Mouse (Mus musculus) heart, adult 18-20 months (tissue): ENCODE measurements around the gene Tssk1. TPM values are rescaled to one million over a fixed set of nuclear protein-coding genes. Genes with fewer than 3 reads are reported as not detected.

Experiments
- DNase-seq, 2 experiments: peaks; one replicate each; pipeline ENCODE4 v3.0.0; 2021 to 2022; ENCODE audit warnings: mixed read lengths in 1 of 2
- total RNA-seq, 2 experiments: library from RNA; stranded (reverse); gene quantifications; 2 replicates each; pipeline ENCODE4 v1.2.3; 2021

Gene Tssk1
- total RNA-seq, 2 experiments from 2014 or later = 0.12 to 0.33 TPM

DNA sequence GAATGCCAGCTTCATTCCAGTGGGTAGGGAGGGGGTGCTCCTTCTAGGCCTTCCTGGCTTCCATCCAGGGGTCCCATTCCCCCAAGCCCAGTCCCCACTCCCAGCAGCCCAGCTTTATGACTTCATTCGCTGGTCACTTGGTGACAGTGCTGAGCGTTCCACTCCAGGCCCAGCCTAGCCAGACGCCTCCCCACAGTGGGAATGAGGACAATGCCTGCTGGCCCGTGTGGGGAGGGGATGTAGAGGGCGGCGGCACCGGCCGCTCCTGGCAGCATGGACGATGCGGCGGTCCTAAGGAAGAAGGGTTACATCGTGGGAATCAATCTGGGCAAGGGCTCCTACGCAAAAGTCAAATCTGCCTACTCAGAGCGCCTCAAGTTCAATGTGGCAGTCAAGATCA, 4.4 kb downstream of the Tssk1 start, which contains the start of the genes Dgcr2 and Tssk2:
Gene Dgcr2 (minus strand): TSS at position 101 of the 400 bp plus-strand sequence.
Gene Tssk2 (plus strand): TSS at position 176 of the 400 bp plus-strand sequence.
- no peak for DNase-seq

DNA sequence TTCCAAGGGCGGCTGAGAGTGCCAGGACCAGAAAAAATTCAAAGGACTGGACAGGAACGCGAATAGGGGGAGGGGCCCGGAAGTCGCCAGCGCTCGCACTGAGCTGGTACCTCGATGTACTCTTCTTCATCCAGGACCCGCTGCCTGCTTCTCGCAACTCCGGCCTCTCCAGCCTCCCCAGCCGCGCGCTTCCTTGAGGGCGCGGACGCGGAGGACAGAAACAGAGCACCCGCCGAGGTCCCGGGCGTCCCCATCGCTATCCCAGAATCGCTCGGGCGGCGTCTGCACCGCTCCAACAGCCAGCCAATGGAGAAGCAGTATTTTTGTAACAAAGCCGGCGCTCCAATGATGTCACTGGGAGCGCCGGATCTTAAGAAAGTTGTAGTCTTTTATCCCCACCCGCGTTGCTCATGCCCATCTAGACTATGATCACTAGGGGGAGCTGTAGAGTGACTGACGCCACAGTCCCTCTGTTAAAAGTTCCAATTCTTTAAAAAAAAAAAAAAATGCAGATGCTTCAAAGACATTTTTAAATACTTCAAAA, 17.1 kb downstream of the Tssk1 start, which contains the start of gene Ess2:
Gene Ess2 (minus strand): TSS at position 297 of the 544 bp plus-strand sequence.
- DNase-seq = peak; percentile 93 to 96

DNA sequence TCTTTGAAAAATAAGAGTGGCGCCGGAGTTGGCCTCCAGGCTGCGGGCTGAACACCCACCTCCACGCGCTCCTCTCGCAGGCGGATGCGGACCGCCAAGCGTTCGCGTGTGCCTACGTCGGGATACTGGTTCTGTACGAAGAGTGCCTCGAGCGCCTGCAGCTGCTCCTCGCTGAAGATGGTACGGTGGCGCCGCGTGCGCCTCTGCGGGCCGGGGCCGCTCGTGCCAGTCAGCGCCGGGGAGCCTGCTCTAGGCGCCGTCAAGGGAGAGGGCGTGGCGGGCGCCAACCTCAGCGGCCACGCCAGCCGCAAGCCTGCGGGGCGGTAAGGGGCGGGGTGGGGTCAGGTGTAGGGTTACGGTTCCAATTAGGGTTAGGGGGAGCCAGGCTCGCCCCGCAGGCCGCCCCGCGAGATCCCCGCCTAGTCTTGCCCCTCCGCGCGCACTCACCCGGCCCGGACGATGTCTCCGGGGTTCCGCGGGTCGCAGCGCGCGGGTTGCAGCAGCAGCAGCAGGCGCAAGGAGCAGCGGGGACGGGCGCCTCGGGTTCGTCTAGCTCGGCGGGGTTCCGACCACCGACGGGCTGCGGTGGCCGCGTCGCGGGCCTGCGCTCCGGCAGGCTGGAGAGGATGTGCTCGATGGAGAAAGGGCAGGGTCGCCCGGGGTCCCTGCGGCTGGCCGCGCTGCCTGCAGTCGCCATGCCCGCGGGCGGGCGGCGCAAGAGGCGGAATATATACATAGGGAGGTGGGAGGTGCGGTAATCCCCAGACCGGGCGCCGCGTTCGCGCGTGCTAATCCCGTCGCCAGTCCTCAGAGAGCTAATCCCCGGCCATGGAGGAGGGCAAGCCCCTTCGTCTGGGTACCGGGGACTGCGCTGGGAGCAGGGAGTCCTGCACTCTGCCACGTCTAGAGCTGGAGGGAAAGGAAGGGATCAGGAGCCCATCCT, 20.6 kb downstream of the Tssk1 start, which contains the start of gene Gsc2:
Gene Gsc2 (minus strand): TSS at position 753 of the 943 bp plus-strand sequence.
- DNase-seq = no peak

DNA sequence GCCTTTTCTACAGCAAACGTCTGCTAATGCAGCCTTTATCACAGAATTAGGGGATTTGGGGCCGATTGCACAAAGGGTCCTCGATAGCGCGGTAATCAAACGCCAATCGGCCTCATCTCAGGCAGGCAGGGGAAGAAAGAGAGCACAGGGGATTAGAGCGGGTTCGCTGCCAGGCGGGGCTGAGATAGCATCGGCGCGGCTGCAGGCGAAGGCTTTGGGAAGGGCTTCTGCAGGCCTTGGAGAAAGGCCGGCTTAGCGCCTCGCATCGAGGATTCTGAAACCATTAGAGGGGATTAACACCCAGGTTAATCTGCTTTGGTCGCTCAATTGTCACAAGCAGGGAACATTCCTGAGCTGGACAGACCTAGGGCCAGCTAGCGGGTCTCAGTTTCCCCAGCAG, 26.6 kb downstream of the Tssk1 start:
- no peak for DNase-seq

DNA sequence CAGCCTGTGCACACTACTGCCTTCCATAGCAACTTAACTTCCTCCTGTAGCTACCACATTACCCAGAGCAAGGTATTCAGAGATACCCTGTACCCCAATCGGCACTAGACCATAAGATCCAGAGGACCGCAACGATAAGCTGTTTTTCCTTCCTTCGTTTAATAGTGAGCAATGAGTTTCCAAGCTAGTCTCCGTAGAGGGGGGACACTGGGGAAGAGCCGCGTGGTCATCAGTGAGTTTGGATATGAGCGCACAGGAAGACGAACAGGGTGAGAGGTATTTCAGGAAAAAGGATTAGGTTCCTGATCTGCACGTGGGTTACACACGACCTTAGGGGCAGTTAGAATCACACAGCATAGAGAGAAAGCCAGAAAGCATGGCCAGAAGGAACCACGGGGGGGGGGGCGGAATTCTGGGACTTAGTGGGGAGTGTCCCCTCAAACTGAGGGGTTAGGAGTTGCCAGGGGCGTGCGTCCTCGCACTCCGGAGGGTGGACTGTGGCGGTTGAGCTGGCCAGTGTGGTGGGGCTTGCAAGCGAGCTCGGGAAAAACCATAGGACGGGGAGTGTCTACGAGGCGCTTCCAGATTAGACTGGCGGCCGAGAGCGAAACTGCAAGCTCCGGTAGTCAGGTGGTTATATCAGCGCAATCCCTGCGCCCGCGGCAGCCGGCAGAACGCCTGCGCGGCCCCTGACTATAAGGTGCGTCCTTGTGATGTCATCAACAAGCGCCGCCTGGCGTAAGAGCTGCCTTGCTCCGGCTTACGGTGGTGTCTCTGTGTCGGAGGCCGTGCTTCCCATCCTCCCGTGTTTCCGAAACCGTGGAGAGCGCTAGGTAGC, 27.5 kb downstream of the Tssk1 start:
- DNase-seq = peak; percentile 96

DNA sequence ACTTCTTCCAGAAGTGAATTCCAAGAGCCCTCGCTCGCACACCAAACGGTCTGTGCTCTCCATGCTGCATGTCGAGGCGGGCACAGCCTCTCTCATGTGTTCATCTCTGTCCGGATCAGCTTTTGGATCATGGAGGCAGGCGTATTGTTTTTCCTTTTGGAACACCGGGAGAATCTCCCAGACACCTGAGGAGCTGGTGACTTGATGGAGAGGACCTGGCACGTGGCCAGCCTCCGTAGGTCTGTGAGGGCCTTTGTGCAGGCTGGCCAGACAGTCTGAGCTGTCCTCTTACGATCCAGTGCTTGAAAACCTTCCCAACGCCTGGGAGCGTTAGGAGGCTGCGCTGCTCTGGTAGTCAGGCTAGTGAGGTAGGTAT, 28.1 kb downstream of the Tssk1 start:
- no peak for DNase-seq

DNA sequence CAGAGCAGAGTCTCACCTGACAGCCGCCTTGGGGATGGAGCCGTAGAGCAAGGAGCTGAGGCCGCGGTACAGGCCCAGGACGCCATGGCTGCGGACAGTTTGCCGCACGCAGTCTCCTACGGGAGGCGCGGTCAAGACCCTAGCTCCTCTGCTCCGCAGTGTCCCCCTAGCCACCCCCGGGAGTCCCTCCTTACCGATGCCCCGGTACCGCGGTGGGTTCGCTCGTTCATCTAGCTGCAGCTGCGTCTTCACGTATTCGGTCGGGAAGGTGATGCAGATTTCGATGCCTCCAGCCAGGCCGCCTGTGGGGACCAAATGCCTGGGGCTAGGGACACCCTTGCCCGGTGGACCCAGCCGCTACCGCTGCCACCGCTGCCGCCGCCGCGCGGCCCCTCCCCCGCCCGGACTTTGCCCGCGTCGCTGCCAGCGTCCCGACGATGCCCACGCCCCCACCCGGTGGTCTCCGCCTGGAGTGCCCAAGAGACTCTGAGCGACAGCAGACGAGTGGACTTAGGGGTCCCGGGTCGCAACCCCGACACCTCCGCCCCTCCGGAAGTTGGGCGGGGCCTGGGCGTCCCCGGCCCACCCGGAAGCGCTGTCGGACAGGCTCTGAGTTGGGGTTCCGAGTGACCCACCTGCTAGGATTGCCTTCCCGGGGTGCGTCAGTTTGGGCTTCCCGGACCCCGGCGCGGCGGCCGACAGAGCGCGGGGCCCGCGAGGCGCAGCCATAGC, 33.5 kb downstream of the Tssk1 start:
- DNase-seq = peak in 1 of 2 experiments; percentile 19

DNA sequence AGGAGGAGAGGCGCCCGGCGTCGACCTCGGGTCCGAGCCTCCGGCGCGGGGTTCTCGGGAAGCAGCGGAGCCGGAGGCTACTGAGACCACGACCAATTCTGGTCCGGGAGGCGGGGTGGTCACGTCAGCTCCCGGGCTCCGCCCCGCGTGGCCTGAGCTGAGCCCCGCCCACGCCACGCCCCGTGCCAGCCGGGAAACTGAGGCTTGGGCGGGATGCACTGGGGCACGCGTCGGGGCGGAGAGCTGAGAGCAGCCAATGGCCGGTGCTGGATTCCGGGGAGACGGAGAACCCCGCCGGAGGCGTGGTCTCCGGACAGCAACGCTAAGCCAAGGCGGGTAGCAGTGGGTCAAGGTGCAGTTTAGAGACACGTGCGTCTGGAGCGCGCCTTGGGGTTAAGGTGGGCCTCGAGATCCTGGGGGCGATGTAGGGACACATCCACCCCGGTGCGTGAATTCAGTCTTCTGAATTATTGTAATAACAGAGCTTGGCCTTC, 34.1 kb downstream of the Tssk1 start, which contains the start of gene Slc25a1:
Gene Slc25a1 (minus strand): TSS at position 133 of the 494 bp plus-strand sequence.
- DNase-seq = peak; percentile 78

DNA sequence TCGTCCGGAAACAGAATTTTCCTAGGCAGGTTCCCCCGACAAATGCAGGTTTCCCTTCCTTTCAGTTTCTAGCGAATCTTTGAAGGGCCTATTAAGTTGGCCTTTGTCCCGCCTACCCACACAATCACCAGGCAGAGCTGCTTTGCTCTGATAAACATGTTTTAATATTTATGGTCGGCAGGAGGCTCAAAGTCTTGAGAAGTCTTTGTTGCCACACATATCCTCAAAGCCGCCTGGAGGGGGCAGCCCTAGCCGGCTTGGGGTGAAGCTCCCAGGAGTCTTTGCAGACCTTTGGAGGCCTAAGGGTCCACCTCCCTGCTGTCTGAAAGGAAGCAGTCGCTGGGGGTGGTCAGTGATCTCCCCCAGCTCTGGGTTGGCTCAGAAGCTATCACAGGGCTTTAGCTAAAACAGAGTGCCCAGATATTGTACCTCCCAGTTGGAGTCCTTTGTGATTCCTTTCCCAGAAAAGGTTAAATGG, 34.6 kb downstream of the Tssk1 start:
- DNase-seq = peak; percentile 72 to 77

DNA sequence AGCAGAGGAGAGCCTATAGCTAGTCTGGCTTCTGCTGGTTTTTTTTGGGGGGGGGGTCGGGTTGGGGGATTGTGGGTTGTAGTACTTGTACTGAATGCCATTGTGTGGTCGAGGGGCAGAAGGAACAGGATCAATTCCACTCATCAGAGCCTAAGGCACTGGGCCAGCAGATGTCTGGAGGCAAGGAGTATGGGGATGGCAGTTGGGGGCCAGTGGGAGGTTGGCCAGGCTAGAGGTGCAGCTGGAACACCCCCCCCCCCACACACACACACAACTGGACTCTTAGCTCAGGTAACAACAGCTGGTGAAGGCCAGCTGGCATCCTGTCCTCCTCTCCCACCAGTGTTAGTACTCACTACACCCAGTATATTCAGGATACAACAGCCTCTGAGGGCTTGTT, 35.2 kb downstream of the Tssk1 start:
- DNase-seq = no peak

DNA sequence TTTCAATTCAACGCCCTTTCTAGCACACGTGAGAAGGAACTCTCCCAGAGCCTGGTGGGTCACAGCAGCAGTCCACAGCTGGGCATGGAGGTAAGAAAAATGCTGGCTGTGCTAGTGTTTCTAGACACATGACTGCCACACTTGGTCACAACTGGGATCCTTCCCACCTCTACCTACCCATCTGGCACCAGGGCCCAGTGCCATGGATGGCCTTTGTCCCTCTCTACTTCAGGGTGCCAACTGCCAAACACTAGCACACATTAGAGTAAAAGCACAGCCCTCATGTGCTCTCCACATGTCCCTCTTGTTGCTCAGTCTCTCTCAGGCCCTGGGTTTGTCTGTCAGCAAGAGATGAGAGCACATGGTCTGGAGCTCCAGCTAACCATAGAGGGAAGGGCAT, 35.6 kb downstream of the Tssk1 start:
- no peak for DNase-seq

DNA sequence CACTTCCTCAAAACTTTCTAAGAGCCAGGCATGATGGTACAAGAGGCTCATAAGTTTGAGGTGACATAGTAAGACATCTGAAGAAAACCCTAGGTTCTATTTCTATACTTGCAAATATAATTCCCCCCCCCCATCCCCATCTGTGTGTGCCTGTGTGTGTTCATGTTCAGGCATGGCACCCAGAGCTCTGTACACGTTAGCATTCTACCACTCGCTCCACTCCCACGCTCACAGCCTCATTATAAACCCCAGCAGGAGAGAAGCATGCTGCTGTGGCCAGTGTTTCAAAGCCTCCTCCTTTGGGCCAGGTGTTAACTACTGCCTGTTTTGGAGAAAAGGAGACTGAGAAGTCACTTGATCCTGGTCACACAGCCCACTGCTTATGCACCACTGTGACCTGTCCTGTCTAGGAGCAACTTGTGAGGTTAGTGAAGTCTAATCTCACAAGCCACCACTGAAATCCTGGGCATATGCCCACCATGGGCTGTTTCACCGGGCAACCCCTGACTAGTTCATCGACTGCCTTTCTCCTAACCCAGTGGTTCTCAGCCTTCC, 38.0 kb downstream of the Tssk1 start:
- DNase-seq = no peak

DNA sequence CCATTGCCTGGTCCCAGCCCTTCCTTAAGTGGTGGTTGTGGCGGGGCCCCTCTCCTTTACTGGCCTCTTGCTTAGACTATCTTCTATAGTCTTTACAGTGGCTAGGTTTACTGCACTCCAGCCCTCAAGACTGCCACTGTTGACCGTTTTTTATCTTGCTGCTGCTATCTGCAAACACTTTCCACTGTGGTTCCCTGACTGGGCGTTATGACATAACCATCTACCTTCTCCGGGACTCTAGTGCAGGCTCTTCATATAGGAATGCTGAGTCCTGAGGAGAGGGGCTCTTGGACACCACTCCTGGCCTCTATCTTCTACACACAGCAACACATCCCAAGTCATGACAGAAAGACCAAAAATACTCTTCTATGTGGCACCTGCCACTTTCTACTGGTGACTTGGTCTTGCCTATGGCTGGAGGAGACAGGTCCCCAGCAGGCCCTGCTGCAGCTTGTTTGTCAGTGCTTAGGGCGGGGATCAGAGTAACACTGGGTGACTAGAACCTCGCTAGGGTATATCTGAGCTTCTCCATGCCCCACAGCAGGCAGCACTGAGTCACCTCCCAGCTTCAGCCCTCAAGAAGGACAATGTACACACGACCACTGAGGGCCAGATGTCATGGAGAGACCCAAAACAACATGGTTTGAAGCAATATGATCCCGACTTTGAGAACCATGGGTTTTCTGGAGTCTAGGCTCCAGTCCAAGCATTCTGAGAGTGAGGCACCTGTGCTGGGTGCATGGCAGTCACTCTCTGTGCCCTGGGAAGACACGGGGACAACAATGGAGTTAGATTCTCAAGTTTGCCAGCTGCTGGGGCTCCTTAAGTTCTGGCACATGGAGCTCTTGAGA, 39.8 kb downstream of the Tssk1 start:
- no peak for DNase-seq

DNA sequence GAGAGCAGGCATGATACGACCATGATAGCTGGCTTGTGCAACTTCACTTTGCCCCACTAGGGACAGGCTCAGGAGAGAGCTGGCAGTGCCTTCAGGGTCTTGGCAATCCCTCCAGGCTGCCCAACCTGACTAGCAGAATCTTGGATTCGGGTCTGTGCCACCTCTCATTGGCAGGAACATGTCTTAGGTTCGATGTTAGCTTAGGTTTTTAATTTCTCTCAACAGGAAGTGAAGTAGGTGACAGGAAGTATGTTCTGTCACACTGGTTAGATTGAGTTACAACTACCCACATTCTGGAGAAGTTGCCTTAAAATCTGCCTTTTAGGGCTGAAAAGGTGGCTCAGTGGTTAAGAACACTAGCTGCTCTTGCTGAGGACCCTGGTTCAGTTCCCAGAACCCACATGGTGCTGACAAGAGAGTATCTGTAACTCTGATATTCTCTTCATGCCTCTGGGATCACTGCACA, 40.5 kb downstream of the Tssk1 start:
- DNase-seq = no peak

DNA sequence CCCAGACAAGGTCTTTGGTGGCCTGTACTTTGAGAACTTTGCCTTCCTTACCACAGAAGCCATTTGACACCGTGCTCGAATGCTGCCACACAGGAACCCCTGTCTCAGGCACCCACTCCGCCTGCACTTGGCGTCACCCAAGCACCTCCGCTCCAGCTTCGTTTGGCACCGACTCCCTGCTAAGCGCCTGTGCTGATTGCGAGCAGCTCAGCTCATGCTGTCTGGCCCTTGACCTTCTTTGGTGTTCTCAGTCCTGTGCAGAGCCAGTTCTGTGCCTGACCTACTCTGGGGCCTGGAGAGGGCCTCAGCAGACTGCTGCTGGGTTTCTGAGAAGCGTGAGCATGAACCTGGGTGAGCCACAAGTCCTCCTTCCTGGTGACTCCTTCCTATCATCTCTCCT, 42.8 kb downstream of the Tssk1 start:
- no peak for DNase-seq

DNA sequence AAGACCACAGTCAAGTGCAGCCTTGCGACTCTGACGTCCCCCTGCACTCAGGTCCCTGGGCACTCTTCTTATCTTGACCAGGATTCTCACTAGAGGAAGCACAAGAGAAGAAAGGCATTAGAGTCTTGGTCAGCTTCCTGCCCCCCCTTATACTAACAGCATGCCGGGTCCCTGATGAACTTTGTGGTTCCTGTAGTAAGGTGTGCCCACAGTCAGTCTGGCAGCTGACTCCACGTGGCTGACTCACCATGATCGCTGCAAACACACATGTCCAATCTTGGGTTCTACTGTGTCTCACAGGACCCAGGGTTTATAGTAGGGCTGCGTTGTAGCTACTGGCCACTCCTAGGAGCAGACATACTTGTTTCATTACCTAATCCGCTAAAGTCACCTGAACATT, 44.2 kb downstream of the Tssk1 start:
- DNase-seq = no peak

DNA sequence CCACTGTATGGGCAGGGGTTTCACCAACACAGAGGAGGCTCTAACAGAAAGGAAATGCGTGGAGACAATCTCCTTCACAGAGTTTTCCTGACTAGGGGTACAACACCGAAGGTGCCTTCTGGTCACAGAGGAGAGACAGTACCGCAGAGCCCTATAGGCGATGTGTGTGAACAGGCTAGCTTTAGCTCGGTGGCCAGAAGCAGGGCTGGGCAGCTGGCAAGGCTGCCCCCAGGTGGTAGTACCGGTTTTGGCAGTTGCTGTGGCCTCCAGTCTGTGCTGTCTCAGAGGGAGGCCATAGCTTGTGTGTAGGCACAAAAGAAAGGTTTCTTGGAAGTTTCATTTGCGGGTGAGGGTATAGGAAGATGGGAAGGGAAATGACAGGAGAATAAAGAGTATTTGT, 44.8 kb downstream of the Tssk1 start:
- DNase-seq = peak; percentile 40 to 56

DNA sequence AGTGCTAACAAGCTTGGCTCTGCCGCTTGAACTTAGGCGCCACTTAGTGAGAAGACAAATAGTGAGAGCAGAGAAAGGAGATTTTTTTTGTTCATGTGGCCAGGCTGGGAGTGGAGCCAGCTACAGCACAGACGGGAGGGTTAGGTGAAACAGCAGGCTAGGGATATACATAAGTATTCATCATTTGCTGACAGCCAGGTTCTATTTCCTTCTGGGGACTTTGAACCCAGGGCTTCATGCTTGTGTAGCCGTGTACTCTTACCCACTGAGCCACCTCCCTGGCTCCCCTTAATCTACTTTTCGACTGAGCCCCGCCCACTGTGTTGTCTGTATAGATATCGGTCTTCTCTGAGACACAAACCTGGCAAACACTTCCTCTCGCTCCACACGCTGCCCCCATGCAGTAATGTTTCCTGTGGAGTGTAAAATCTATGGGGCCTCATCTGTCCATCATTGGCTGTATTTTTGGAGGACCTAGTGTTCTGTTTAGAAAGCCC, 45.3 kb downstream of the Tssk1 start:
- no peak for DNase-seq

DNA sequence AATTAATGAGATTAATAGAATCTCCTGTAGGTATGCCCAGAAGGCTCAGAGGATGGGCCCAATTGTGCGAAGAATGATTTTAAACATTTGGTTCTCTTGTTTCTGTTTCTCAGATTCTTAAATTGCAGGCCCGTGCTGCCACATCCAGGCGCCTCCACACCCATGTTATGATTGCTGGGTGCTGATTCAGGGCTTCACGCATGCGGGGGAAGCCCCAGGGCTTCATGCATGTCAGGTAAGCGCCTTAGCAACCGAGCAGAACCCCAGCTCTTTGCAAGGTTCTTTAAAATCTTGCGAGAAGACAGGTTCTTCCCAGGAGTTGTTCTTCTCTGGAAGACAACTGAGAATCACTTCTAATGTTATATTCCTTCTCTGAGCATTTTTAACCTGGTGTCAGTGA, 49.4 kb downstream of the Tssk1 start:
- no peak for DNase-seq
